Mouse (Mus musculus) lung, postnatal 0 days (tissue): ENCODE measurements around the gene Zdhhc12.

Experiments used
- CTCF ChIP-seq: IDR thresholded peaks from 2 replicates; pipeline ENCODE4 v1.5.1; 2016; ENCODE audit warnings: antibody characterized with exemption, mild to moderate bottlenecking
- EP300 ChIP-seq: IDR thresholded peaks from 2 replicates; pipeline ENCODE4 v1.6.1; 2016; ENCODE audit warnings: antibody characterized with exemption, mild to moderate bottlenecking, control low read depth

DNA sequence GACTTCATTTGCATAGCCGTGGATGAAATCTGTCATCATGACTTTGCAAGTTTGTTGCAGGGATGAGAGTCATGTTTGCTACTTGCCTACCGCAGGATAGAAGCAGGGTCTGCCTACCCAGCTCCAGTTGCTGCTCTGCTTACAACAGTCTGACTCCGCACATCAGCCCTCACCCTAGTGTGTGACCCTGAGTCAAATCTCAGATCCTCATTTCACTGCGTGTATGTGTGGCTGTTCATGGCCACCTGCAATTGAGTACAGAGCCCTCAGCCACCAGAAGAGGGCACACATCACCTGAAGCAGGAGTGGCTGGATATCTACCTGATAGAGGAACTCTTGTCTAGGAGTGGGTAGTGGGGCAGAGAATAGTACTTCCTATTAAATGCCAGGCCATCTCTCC, 6.1 kb downstream of the Zdhhc12 start:
- TF ChIP-seq EP300 (no peak), CTCF (no peak)
